Mouse (Mus musculus): ENCODE results near the gene Arf1. TPM values are rescaled to one million over a fixed set of nuclear protein-coding genes. Genes with fewer than 3 reads are reported as not detected.
A peak's percentile ranks its signal among the peaks of the same experiment; 100 is the strongest.

Arf1 gene
- total RNA-seq (2014; fragmentation: Nextera tagmentation) (216 and 232 TPM in 2 replicates), total RNA-seq (2017) (308 and 319 TPM in 2 replicates), polyA plus RNA-seq (2012) (159 and 175 TPM in 2 replicates)

GRCm38 (mm10) chr11:59228122-59228953 lies at the start of gene Arf1:
Gene Arf1 (minus strand): TSS chr11:59228270.
- Histone ChIP-seq H3K36me3 (replicated peaks) (peaks cover 25% of the 10 kb centered on the region), H3K27me3 (ENCODE audit: insufficient read depth, low read length) (0 out of 2 replicates have a peak, but pooled peaks cover 3% of the 10 kb centered on the region), H3K4me1 (ENCODE audit: insufficient read depth, low read depth, low read length) (peaks cover 62% of the 10 kb centered on the region), H3K9me3 (replicated peaks) (no peaks in the 10 kb centered on the region), H3K4me3 (ENCODE audit: low read depth, low read length) (peak within 1 kb of the TSS; percentile 93)
- peak; percentile 77 for ATAC-seq (ENCODE audit: extremely low read depth, insufficient number of reproducible peaks, low FRiP score, poor library complexity, severe bottlenecking)
- DNase-seq (ENCODE audit: low spot score) = peak; percentile 83
- no peak for TF ChIP-seq CTCF (IDR thresholded peaks at IDR 0.05; ENCODE audit: low read depth, low read length)
- no peak for TF ChIP-seq GATA2 (IDR thresholded peaks at IDR 0.05; ENCODE audit: borderline replicate concordance, low read depth, low read length)
- no peak for TF ChIP-seq TAL1 (conservative IDR thresholded peaks at IDR 0.05; ENCODE audit: low read depth, low read length)
- TF ChIP-seq GATA1 (IDR thresholded peaks at IDR 0.05; ENCODE audit: borderline replicate concordance, low read length) = no peak
- no peak for TF ChIP-seq POLR2AphosphoS5 (IDR thresholded peaks at IDR 0.05; ENCODE audit: insufficient replicate concordance, low read depth, low read length)

- Histone ChIP-seq H3K4me1 (ENCODE audit: insufficient read depth, low read depth, low read length) (peaks cover 6% of the 10 kb centered on the region), H3K27me3 (ENCODE audit: insufficient read depth, low read length) (peaks cover 77% of the 10 kb centered on the region), H3K4me3 (ENCODE audit: low read depth, low read length) (no peak overlapping the region), H3K9me3 (replicated peaks) (no peaks in the 10 kb centered on the region), H3K36me3 (replicated peaks) (no peaks in the 10 kb centered on the region)
- ATAC-seq (ENCODE audit: extremely low read depth, insufficient number of reproducible peaks, low FRiP score, poor library complexity, severe bottlenecking) = no peak
- TF ChIP-seq TAL1 (conservative IDR thresholded peaks at IDR 0.05; ENCODE audit: low read depth, low read length) (no peak), CTCF (IDR thresholded peaks at IDR 0.05; ENCODE audit: low read depth, low read length) (no peak), POLR2AphosphoS5 (IDR thresholded peaks at IDR 0.05; ENCODE audit: insufficient replicate concordance, low read depth, low read length) (no peak), GATA1 (IDR thresholded peaks at IDR 0.05; ENCODE audit: borderline replicate concordance, low read length) (no peak), GATA2 (IDR thresholded peaks at IDR 0.05; ENCODE audit: borderline replicate concordance, low read depth, low read length) (no peak)
- no peak for DNase-seq (ENCODE audit: low spot score)
These were observed 48.8 kb upstream of the Arf1 start for GRCm38 (mm10) chr11:59276877-59277276.

GRCm38 (mm10) chr11:59274184-59274583 lies 46.1 kb upstream of the Arf1 start:
- no peaks in the 10 kb centered on the region for H3K36me3 ChIP-seq (replicated peaks)
- no peak for TF ChIP-seq TAL1 (conservative IDR thresholded peaks at IDR 0.05; ENCODE audit: low read depth, low read length)
- H3K4me1 ChIP-seq (ENCODE audit: insufficient read depth, low read depth, low read length) = peaks cover 6% of the 10 kb centered on the region
- ATAC-seq (ENCODE audit: extremely low read depth, insufficient number of reproducible peaks, low FRiP score, poor library complexity, severe bottlenecking) = no peak
- H3K27me3 ChIP-seq (ENCODE audit: insufficient read depth, low read length) = peaks cover 62% of the 10 kb centered on the region
- H3K4me3 ChIP-seq (ENCODE audit: low read depth, low read length) = no peak overlapping the region
- no peaks in the 10 kb centered on the region for H3K9me3 ChIP-seq (replicated peaks)
- DNase-seq (ENCODE audit: low spot score) = no peak

GRCm38 (mm10) chr11:59266727-59267126 lies 38.7 kb upstream of the Arf1 start:
- Histone ChIP-seq H3K36me3 (replicated peaks) (no peaks in the 10 kb centered on the region), H3K4me1 (ENCODE audit: insufficient read depth, low read depth, low read length) (peaks cover 29% of the 10 kb centered on the region), H3K9me3 (replicated peaks) (peaks cover 3% of the 10 kb centered on the region), H3K4me3 (ENCODE audit: low read depth, low read length) (no peak overlapping the region), H3K27me3 (ENCODE audit: insufficient read depth, low read length) (peaks cover 45% of the 10 kb centered on the region)
- ATAC-seq (ENCODE audit: extremely low read depth, insufficient number of reproducible peaks, low FRiP score, poor library complexity, severe bottlenecking) = no peak
- DNase-seq (ENCODE audit: low spot score) = no peak
- no peak for TF ChIP-seq TAL1 (conservative IDR thresholded peaks at IDR 0.05; ENCODE audit: low read depth, low read length)
- TF ChIP-seq GATA1 (IDR thresholded peaks at IDR 0.05; ENCODE audit: borderline replicate concordance, low read length) = no peak
- TF ChIP-seq POLR2AphosphoS5 (IDR thresholded peaks at IDR 0.05; ENCODE audit: insufficient replicate concordance, low read depth, low read length) = no peak
- TF ChIP-seq CTCF (IDR thresholded peaks at IDR 0.05; ENCODE audit: low read depth, low read length) = no peak
- TF ChIP-seq GATA2 (IDR thresholded peaks at IDR 0.05; ENCODE audit: borderline replicate concordance, low read depth, low read length) = no peak

- Histone ChIP-seq H3K4me3 (ENCODE audit: low read depth, low read length) (no peak overlapping the region), H3K27me3 (ENCODE audit: insufficient read depth, low read length) (peaks cover 41% of the 10 kb centered on the region), H3K9me3 (replicated peaks) (peaks cover 3% of the 10 kb centered on the region), H3K4me1 (ENCODE audit: insufficient read depth, low read depth, low read length) (peaks cover 44% of the 10 kb centered on the region), H3K36me3 (replicated peaks) (no peaks in the 10 kb centered on the region)
- DNase-seq (ENCODE audit: low spot score) (no peak), ATAC-seq (ENCODE audit: extremely low read depth, insufficient number of reproducible peaks, low FRiP score, poor library complexity, severe bottlenecking) (no peak)
- TF ChIP-seq TAL1 (conservative IDR thresholded peaks at IDR 0.05; ENCODE audit: low read depth, low read length) = no peak
- TF ChIP-seq GATA1 (IDR thresholded peaks at IDR 0.05; ENCODE audit: borderline replicate concordance, low read length) = no peak
- TF ChIP-seq CTCF (IDR thresholded peaks at IDR 0.05; ENCODE audit: low read depth, low read length) = no peak
- no peak for TF ChIP-seq POLR2AphosphoS5 (IDR thresholded peaks at IDR 0.05; ENCODE audit: insufficient replicate concordance, low read depth, low read length)
- TF ChIP-seq GATA2 (IDR thresholded peaks at IDR 0.05; ENCODE audit: borderline replicate concordance, low read depth, low read length) = no peak
These were observed 37.2 kb upstream of the Arf1 start for GRCm38 (mm10) chr11:59265154-59265813.

- no peak for DNase-seq (ENCODE audit: low spot score)
- Histone ChIP-seq H3K9me3 (replicated peaks) (peaks cover 3% of the 10 kb centered on the region), H3K27me3 (ENCODE audit: insufficient read depth, low read length) (peaks cover 41% of the 10 kb centered on the region), H3K4me3 (ENCODE audit: low read depth, low read length) (no peak overlapping the region), H3K4me1 (ENCODE audit: insufficient read depth, low read depth, low read length) (peaks cover 51% of the 10 kb centered on the region), H3K36me3 (replicated peaks) (no peaks in the 10 kb centered on the region)
- TF ChIP-seq POLR2AphosphoS5 (IDR thresholded peaks at IDR 0.05; ENCODE audit: insufficient replicate concordance, low read depth, low read length) = no peak
- TF ChIP-seq CTCF (IDR thresholded peaks at IDR 0.05; ENCODE audit: low read depth, low read length) = no peak
- TF ChIP-seq TAL1 (conservative IDR thresholded peaks at IDR 0.05; ENCODE audit: low read depth, low read length) = no peak
- no peak for TF ChIP-seq GATA2 (IDR thresholded peaks at IDR 0.05; ENCODE audit: borderline replicate concordance, low read depth, low read length)
- TF ChIP-seq GATA1 (IDR thresholded peaks at IDR 0.05; ENCODE audit: borderline replicate concordance, low read length) = no peak
- no peak for ATAC-seq (ENCODE audit: extremely low read depth, insufficient number of reproducible peaks, low FRiP score, poor library complexity, severe bottlenecking)
These were observed 36.5 kb upstream of the Arf1 start for GRCm38 (mm10) chr11:59264593-59264992.
